Mouse (Mus musculus) myocyte (in vitro differentiated cells): ENCODE measurements around the gene Rsph14.

Source experiments
- MYOD1 ChIP-seq, 3 experiments: IDR thresholded peaks; one replicate each; pipeline ENCODE4 v1.6.1; 2011; ENCODE audit warnings: control low read depth in 2 of 3, low read depth in 2 of 3, mild to moderate bottlenecking in 2 of 3, moderate library complexity in 1 of 3; ENCODE audit not compliant: insufficient read length in 2 of 3, control insufficient read depth in 1 of 3
- POLR2A ChIP-seq: IDR thresholded peaks from one replicate; pipeline ENCODE4 v1.6.1; 2011; ENCODE audit warnings: low read depth, mild to moderate bottlenecking, control low read depth, moderate library complexity; ENCODE audit not compliant: insufficient read length
- POLR2AphosphoS2 ChIP-seq: IDR thresholded peaks from one replicate; pipeline ENCODE4 v1.6.1; 2011; ENCODE audit warnings: low read depth, control low read depth; ENCODE audit not compliant: insufficient read length
- SRF ChIP-seq: IDR thresholded peaks from one replicate; pipeline ENCODE4 v1.6.1; 2011; ENCODE audit warnings: low read depth; ENCODE audit not compliant: control insufficient read depth, insufficient read length
- TCF3 ChIP-seq: IDR thresholded peaks from one replicate; pipeline ENCODE4 v1.6.1; 2011; ENCODE audit warnings: low read depth, control low read depth; ENCODE audit not compliant: insufficient read length

DNA sequence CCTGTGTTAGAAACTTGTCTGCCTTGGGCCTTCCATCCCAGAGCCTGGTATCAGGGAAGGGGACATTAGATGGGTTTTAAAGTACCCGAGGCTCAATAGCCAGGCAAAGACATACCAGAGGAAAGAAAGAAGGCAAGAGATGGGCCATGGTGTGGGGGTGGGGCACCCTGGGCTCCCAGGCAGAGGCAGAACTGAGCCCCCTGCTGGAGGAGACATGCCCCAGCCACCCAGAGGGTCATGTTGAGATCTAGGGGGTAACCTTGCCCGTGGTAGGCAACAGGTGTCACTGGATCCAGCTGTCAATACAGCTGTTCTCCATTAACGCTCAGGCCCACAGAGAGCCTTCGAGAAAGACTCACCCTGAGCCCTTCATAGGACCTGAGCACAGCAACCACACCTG is 42.6 kb downstream of the Rsph14 start:
- TF ChIP-seq SRF = no peak
- no peak for TF ChIP-seq POLR2AphosphoS2
- TF ChIP-seq POLR2A = no peak
- no peak for TF ChIP-seq MYOD1 (IDR thresholded peaks at IDR 0.05; ENCODE audit: control insufficient read depth in 1 of 3, insufficient read length in 2 of 3, low read depth in 2 of 3)
- TF ChIP-seq TCF3 = no peak
